Mouse (Mus musculus): ENCODE data around the gene Smarcc2. TPM values are rescaled to one million over a fixed set of nuclear protein-coding genes. Genes with fewer than 3 reads are reported as not detected.

The Smarcc2 gene
- polyA plus RNA-seq, 1 experiment from 2014 or later: 22.6 TPM

GRCm38 (mm10) chr10:128524111-128524731 lies 65.2 kb downstream of the Smarcc2 start:
- peaks cover 2% of the 10 kb centered on the region for H3K36me3 ChIP-seq (ENCODE audit: control insufficient read depth, insufficient read depth)
- WGBS (ENCODE audit: insufficient replicate concordance): 18% methylated on average over 11 of the region's 11 CpGs
- no peak for ATAC-seq (ENCODE audit: low read depth)

GRCm38 (mm10) chr10:128524732-128525662 lies 65.9 kb downstream of the Smarcc2 start:
- H3K9ac ChIP-seq (ENCODE audit: low read depth, low read length): peak overlapping the region; percentile 94
- peak; percentile 9 for ATAC-seq (ENCODE audit: low read depth)
- peak overlapping the region; percentile 88 for H3K4me3 ChIP-seq (ENCODE audit: low read depth, low read length)
- H3K9me3 ChIP-seq (replicated peaks; ENCODE audit: control insufficient read depth, low read length): no peaks in the 10 kb centered on the region
- peaks cover 18% of the 10 kb centered on the region for H3K4me1 ChIP-seq (ENCODE audit: control insufficient read depth, low read depth, low read length)
- WGBS (ENCODE audit: insufficient replicate concordance): under 1% methylated on average over 58 of the region's 58 CpGs
- peaks cover 2% of the 10 kb centered on the region for H3K36me3 ChIP-seq (ENCODE audit: control insufficient read depth, insufficient read depth)
- H3K27ac ChIP-seq (ENCODE audit: low read length): peak overlapping the region; percentile 87
- no peaks in the 10 kb centered on the region for H3K27me3 ChIP-seq (ENCODE audit: control insufficient read depth, insufficient read depth, low read depth, low read length)
- H3K4me2 ChIP-seq (ENCODE audit: low read depth, low read length): peak overlapping the region; percentile 100

More at GRCm38 (mm10) chr10:128524111-128524731, 65.2 kb downstream of the Smarcc2 start:
- peak overlapping the region; percentile 100 for H3K4me2 ChIP-seq (ENCODE audit: low read depth, low read length)
- H3K4me1 ChIP-seq (ENCODE audit: control insufficient read depth, low read depth, low read length): peaks cover 18% of the 10 kb centered on the region
- H3K27me3 ChIP-seq (ENCODE audit: control insufficient read depth, insufficient read depth, low read depth, low read length): no peaks in the 10 kb centered on the region
- H3K9ac ChIP-seq (ENCODE audit: low read depth, low read length): peak overlapping the region; percentile 94
- H3K4me3 ChIP-seq (ENCODE audit: low read depth, low read length): peak overlapping the region; percentile 88
- no peaks in the 10 kb centered on the region for H3K9me3 ChIP-seq (replicated peaks; ENCODE audit: control insufficient read depth, low read length)
- peak overlapping the region; percentile 87 for H3K27ac ChIP-seq (ENCODE audit: low read length)

GRCm38 (mm10) chr10:128525671-128526308 lies 66.7 kb downstream of the Smarcc2 start, which contains the start of gene Esyt1:
TSS of gene Esyt1 (minus strand) at chr10:128525871.
- no peaks in the 10 kb centered on the region; the same call in 1 of the 2 replicates for H3K36me3 ChIP-seq (ENCODE audit: control insufficient read depth, insufficient read depth)
- peaks cover 18% of the 10 kb centered on the region for H3K4me1 ChIP-seq (ENCODE audit: control insufficient read depth, low read depth, low read length)
- H3K27ac ChIP-seq (ENCODE audit: low read length): peak within 1 kb of the TSS; percentile 87
- H3K9ac ChIP-seq (ENCODE audit: low read depth, low read length): peak within 1 kb of the TSS; percentile 94
- peak within 1 kb of the TSS; percentile 88 for H3K4me3 ChIP-seq (ENCODE audit: low read depth, low read length)
- peak within 1 kb of the TSS; percentile 100 for H3K4me2 ChIP-seq (ENCODE audit: low read depth, low read length)
- ATAC-seq (ENCODE audit: low read depth): peak; percentile 97
- H3K9me3 ChIP-seq (replicated peaks; ENCODE audit: control insufficient read depth, low read length): no peaks in the 10 kb centered on the region
- H3K27me3 ChIP-seq (ENCODE audit: control insufficient read depth, insufficient read depth, low read depth, low read length): no peaks in the 10 kb centered on the region
- 0% methylated on average over 37 of the region's 37 CpGs for WGBS (ENCODE audit: insufficient replicate concordance)

- WGBS (ENCODE audit: insufficient replicate concordance): 21% methylated on average over 28 of the region's 28 CpGs
- H3K9ac ChIP-seq (ENCODE audit: low read depth, low read length): peak overlapping the region; percentile 66
- ATAC-seq (ENCODE audit: low read depth): no peak
Observed at GRCm38 (mm10) chr10:128526366-128527356, 67.6 kb downstream of the Smarcc2 start.

GRCm38 (mm10) chr10:128535206-128535605 lies 76.2 kb downstream of the Smarcc2 start:
- no peaks in the 10 kb centered on the region for H3K36me3 ChIP-seq (ENCODE audit: control insufficient read depth, insufficient read depth)
- no peak overlapping the region for H3K27ac ChIP-seq (ENCODE audit: low read length)
- H3K4me3 ChIP-seq (ENCODE audit: low read depth, low read length): no peak overlapping the region
- H3K27me3 ChIP-seq (ENCODE audit: control insufficient read depth, insufficient read depth, low read depth, low read length): no peaks in the 10 kb centered on the region
- ATAC-seq (ENCODE audit: low read depth): no peak
- no peak overlapping the region for H3K9ac ChIP-seq (ENCODE audit: low read depth, low read length)
- H3K4me2 ChIP-seq (ENCODE audit: low read depth, low read length): no peak overlapping the region
- H3K4me1 ChIP-seq (ENCODE audit: control insufficient read depth, low read depth, low read length): peaks cover 15% of the 10 kb centered on the region
- WGBS (ENCODE audit: insufficient replicate concordance): 63% methylated on average over 2 of the region's 2 CpGs
- no peaks in the 10 kb centered on the region for H3K9me3 ChIP-seq (replicated peaks; ENCODE audit: control insufficient read depth, low read length)

More at GRCm38 (mm10) chr10:128526366-128527356, 67.6 kb downstream of the Smarcc2 start:
- Histone ChIP-seq H3K4me2 (ENCODE audit: low read depth, low read length) (peak overlapping the region; percentile 100), H3K27me3 (ENCODE audit: control insufficient read depth, insufficient read depth, low read depth, low read length) (no peaks in the 10 kb centered on the region), H3K9me3 (replicated peaks; ENCODE audit: control insufficient read depth, low read length) (no peaks in the 10 kb centered on the region), H3K36me3 (ENCODE audit: control insufficient read depth, insufficient read depth) (no peaks in the 10 kb centered on the region; the same call in 1 of the 2 replicates), H3K4me3 (ENCODE audit: low read depth, low read length) (peak overlapping the region; percentile 88), H3K27ac (ENCODE audit: low read length) (peak overlapping the region; percentile 87), H3K4me1 (ENCODE audit: control insufficient read depth, low read depth, low read length) (peaks cover 18% of the 10 kb centered on the region)

GRCm38 (mm10) chr10:128535624-128536265 lies 76.7 kb downstream of the Smarcc2 start:
- H3K27me3 ChIP-seq (ENCODE audit: control insufficient read depth, insufficient read depth, low read depth, low read length): no peaks in the 10 kb centered on the region
- H3K4me3 ChIP-seq (ENCODE audit: low read depth, low read length): peak overlapping the region; percentile 31; the same call in 1 of the 2 replicates
- H3K9ac ChIP-seq (ENCODE audit: low read depth, low read length): peak overlapping the region; percentile 2; the same call in 1 of the 2 replicates
- 55% methylated on average over 4 of the region's 4 CpGs for WGBS (ENCODE audit: insufficient replicate concordance)
- H3K4me1 ChIP-seq (ENCODE audit: control insufficient read depth, low read depth, low read length): peaks cover 15% of the 10 kb centered on the region
- no peaks in the 10 kb centered on the region for H3K36me3 ChIP-seq (ENCODE audit: control insufficient read depth, insufficient read depth)
- peak overlapping the region; percentile 51 for H3K4me2 ChIP-seq (ENCODE audit: low read depth, low read length)
- ATAC-seq (ENCODE audit: low read depth): peak; percentile 17
- peak overlapping the region; percentile 46 for H3K27ac ChIP-seq (ENCODE audit: low read length)
- no peaks in the 10 kb centered on the region for H3K9me3 ChIP-seq (replicated peaks; ENCODE audit: control insufficient read depth, low read length)

GRCm38 (mm10) chr10:128536266-128536940 lies 77.4 kb downstream of the Smarcc2 start:
- 13% methylated on average over 18 of the region's 18 CpGs for WGBS (ENCODE audit: insufficient replicate concordance)

More at GRCm38 (mm10) chr10:128536266-128536940, 77.4 kb downstream of the Smarcc2 start:
- Histone ChIP-seq H3K36me3 (ENCODE audit: control insufficient read depth, insufficient read depth) (no peaks in the 10 kb centered on the region), H3K27ac (ENCODE audit: low read length) (peak overlapping the region; percentile 46), H3K9me3 (replicated peaks; ENCODE audit: control insufficient read depth, low read length) (no peaks in the 10 kb centered on the region), H3K4me3 (ENCODE audit: low read depth, low read length) (peak overlapping the region; percentile 31), H3K4me2 (ENCODE audit: low read depth, low read length) (peak overlapping the region; percentile 51), H3K4me1 (ENCODE audit: control insufficient read depth, low read depth, low read length) (peaks cover 15% of the 10 kb centered on the region), H3K9ac (ENCODE audit: low read depth, low read length) (peak overlapping the region; percentile 2), H3K27me3 (ENCODE audit: control insufficient read depth, insufficient read depth, low read depth, low read length) (no peaks in the 10 kb centered on the region)
- peak; percentile 98 for ATAC-seq (ENCODE audit: low read depth)
